Mouse (Mus musculus) spleen, adult 2 months (tissue): ENCODE data around the gene Capn13.

Source experiments
- CTCF ChIP-seq: fragments of 200-500 bp; IDR thresholded peaks from 2 replicates; pipeline ENCODE4 v1.5.1; 2011; ENCODE audit warnings: mild to moderate bottlenecking, inconsistent platforms; ENCODE audit not compliant: insufficient read depth, insufficient read length, insufficient replicate concordance; ENCODE audit errors: extremely low read depth
- POLR2A ChIP-seq: fragments of 200-500 bp; IDR thresholded peaks from 2 replicates; pipeline ENCODE4 v1.6.1; 2011; ENCODE audit warnings: low read depth, low read length, inconsistent platforms

DNA sequence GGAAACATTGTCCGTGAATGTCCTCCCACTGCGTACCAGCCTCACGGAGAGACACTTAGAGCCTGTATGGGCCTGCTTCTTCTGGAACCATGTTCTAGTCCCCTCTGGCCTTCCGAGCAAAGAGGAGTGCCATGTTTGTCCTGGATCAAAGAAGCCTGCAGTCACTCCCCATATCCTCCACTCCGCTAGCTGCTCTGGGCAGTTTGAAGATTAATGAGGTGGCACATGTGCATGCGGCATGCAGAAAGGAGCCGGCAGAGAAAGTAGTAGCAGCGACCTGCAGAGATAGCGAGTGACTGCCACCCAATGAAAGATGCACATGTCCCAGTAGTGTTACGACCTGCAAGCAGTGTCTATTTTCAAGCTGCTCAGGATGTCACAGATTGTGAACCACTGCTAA, 125.6 kb downstream of the Capn13 start:
- TF ChIP-seq POLR2A (no peak), CTCF (no peak)
